19 mouse cellular contexts compared by ENCODE assay signal in genomic region chr10:80279273-80279672, GRCm38 (mm10). TPM values are rescaled to one million over a fixed set of nuclear protein-coding genes. Genes with fewer than 3 reads are reported as not detected.
"Had no signal": no experiment of that assay in that cellular context is flagged by ENCODE, and none has a peak within 500 bp of the region (broad histone marks: within the 10 kb centered on the region; RNA-seq: fewer than 3 reads in every experiment).

No protein-coding gene starts in this region.

- H3K27ac ChIP-seq: left cerebral cortex, adult 2 months; limb, embryonic 12.5 days; limb, embryonic 15.5 days; liver, embryonic 14.5 days; lung, embryonic 15.5 days; macrophage; neural tube, embryonic 12.5 days; stomach, embryonic 15.5 days had no signal

- H3K27me3 ChIP-seq: limb, embryonic 12.5 days; limb, embryonic 15.5 days; lung, embryonic 15.5 days; neural tube, embryonic 12.5 days; stomach, embryonic 15.5 days had no signal

- H3K4me3 ChIP-seq: left cerebral cortex, adult 2 months; limb, embryonic 12.5 days; limb, embryonic 15.5 days; lung, embryonic 15.5 days; neural tube, embryonic 12.5 days; stomach, embryonic 15.5 days had no signal

- H3K4me2 ChIP-seq: limb, embryonic 12.5 days; limb, embryonic 15.5 days; lung, embryonic 15.5 days; neural tube, embryonic 12.5 days; stomach, embryonic 15.5 days had no signal

- ATAC-seq: intestine, postnatal 0 days had no signal

- H3K9ac ChIP-seq: limb, embryonic 12.5 days; limb, embryonic 15.5 days; liver, embryonic 14.5 days; lung, embryonic 15.5 days; neural tube, embryonic 12.5 days; stomach, embryonic 15.5 days had no signal

- H3K4me1 ChIP-seq: limb, embryonic 12.5 days had no signal

- DNase-seq: kidney, adult 8-10 months; kidney, postnatal 10 days; layer of hippocampus, postnatal 36 days; lung, adult 18-20 months; midbrain, embryonic 14.5 days; retina, postnatal 1 day; right cerebral cortex, postnatal 25 days; spleen, adult 18-20 months; thymus, postnatal 36 days had no signal

- H3K9me3 ChIP-seq: limb, embryonic 12.5 days; limb, embryonic 15.5 days; lung, embryonic 15.5 days; neural tube, embryonic 12.5 days; stomach, embryonic 15.5 days had no signal

RNA-seq across cellular contexts. Expression of gene Apc2, which starts 16.5 kb away (rescaled TPM):
- total RNA-seq: megakaryocyte, adult 5-6 weeks had no signal
